Mouse (Mus musculus) adrenal gland, postnatal 10 days (tissue): ENCODE results near the gene Speer1. TPM values are rescaled to one million over a fixed set of nuclear protein-coding genes. Genes with fewer than 3 reads are reported as not detected.
"Not testable (repeated sequence)": the region's sequence is repeated elsewhere in the genome, so short reads cannot be mapped to it uniquely, and the experiment has no call there.

Experiments used
- DNase-seq: peaks from one replicate; pipeline ENCODE4 v3.0.0; 2021; ENCODE audit warnings: mixed read lengths
- long read RNA-seq, 2 experiments: library from polyadenylated mRNA; stranded (forward); transcript quantifications; one replicate each; pipeline ENCODE4 v2.0.0; 2021
- total RNA-seq, 2 experiments: library from RNA; stranded (reverse); gene quantifications; 2 replicates each; pipeline ENCODE4 v1.2.3; 2021

Speer1 gene
- total RNA-seq = not detected
- long read RNA-seq, experiment 1 = 0 reads
- long read RNA-seq, experiment 2 = 0 reads

- not testable (repeated sequence) for DNase-seq
Observed at GRCm38 (mm10) chr5:11341216-11341615, at the start of gene Speer1. Gene Speer1, plus strand, starts transcription at chr5:11341516.

Other genes with a start within 250 kb of the Speer1 start
- gene Gm8879, start 213.9 kb upstream of the Speer1 start, total RNA-seq = not detected
- not detected for gene Gm5861, start 158.4 kb upstream of the Speer1 start, total RNA-seq
- not detected for gene Gm8890, start 85.5 kb upstream of the Speer1 start, total RNA-seq
- not detected for gene Gm8897, start 74.9 kb downstream of the Speer1 start, total RNA-seq
- not detected for gene Gm8906, start 161.2 kb downstream of the Speer1 start, total RNA-seq